Mouse (Mus musculus) regulatory T cell (primary cell): ENCODE measurements around the gene Hoxc11.

ENCODE experiments used
- in situ Hi-C: fragments of 300-600 bp; cut with MboI, MseI; formaldehyde crosslinking; loops from one replicate; pipeline ENCODE4 v1.15.1; 2025; ENCODE audit warnings: high pct_unique_total_duplicates

Hoxc11 gene

DNA sequence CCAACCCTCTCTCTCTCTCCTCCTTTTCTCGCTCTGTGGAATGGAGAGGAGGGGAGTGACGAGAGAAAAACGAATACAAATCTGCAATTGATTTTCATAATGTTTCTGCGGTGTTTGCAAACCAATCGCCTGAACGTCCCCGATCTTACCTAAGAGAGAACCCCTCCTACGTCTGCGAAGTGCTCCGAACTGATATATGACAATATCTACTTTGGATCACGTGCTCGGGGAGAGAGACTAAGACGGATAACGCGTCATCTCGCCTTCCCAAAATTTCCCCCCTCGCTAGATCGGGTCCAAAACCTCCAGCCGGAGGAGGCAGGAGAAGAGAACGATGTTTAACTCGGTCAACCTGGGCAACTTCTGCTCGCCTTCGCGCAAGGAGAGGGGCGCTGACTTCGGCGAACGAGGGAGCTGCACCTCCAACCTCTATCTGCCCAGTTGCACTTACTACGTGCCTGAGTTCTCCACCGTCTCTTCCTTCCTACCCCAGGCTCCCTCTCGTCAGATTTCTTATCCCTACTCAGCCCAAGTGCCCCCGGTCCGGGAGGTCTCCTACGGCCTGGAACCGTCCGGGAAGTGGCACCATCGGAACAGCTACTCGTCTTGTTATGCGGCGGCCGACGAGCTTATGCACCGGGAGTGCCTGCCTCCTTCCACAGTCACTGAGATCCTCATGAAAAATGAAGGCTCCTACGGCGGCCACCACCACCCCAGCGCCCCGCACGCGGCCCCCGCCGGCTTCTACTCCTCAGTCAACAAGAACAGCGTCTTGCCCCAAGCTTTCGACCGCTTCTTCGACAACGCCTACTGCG, at the start of gene Hoxc11:
TSS of gene Hoxc11 (plus strand) at position 236 of the 815 bp plus-strand sequence.
- in situ Hi-C loops: no loop called here

DNA sequence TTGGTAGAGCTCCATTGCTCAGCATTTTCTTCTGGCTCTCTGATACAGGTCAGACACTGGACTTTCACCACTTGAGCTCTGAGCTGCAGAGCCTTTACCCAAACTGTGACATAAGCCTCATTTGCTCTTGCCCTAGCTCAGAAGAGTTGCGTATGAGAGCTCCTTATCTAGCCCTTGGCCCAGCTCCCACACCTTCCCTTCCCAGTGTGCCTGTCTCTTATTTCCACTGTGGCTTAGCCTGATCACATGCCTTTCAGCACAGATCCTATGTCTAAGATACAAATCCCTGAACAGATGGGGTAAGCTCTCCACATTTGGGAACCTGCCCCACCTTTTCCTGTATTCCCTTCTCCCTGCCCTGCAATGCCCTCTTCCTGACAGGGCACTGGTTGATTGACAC, 49.3 kb upstream of the Hoxc11 start:
- in situ Hi-C loops: no loop called here

DNA sequence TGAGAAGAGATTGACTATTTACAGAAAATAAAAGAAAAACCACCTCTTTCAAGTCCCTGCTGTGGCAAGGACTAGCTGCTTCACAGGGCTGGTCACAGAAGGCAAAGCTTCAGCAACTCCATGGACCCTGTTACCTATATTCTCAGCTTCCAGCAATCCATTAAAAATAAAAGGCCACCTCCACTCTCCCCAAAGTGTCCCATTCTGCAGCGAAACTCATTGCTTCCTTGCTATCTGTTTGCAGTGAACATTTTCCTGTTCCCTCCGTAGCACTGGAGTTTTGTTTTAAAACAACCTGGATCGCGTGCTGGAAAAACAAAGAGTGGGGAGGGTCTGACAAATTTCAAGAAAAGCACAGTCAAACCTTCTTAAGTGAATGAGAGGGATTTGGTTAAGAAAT, 44.7 kb upstream of the Hoxc11 start:
- in situ Hi-C loops: no loop called here

DNA sequence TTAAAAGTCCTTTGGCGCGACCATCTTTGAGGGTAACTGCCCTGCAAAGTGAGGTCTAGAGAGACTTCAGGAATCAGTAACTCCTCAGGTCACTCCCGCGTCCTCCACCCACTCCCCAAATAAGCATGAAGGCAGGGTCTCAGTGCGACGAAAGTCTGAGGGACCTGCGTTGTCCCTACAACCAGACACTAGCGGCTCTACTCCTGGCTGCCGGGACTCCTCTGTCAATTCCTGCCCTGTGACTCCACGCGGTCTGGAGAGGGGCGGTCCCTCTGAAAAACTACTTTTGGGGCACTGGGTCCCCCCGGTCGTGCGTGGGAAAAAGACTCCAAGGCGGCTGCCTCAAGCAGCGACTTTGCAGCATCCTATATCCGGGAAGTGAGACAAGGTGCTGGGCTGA, 44.2 kb upstream of the Hoxc11 start:
- in situ Hi-C loops: no loop called here

DNA sequence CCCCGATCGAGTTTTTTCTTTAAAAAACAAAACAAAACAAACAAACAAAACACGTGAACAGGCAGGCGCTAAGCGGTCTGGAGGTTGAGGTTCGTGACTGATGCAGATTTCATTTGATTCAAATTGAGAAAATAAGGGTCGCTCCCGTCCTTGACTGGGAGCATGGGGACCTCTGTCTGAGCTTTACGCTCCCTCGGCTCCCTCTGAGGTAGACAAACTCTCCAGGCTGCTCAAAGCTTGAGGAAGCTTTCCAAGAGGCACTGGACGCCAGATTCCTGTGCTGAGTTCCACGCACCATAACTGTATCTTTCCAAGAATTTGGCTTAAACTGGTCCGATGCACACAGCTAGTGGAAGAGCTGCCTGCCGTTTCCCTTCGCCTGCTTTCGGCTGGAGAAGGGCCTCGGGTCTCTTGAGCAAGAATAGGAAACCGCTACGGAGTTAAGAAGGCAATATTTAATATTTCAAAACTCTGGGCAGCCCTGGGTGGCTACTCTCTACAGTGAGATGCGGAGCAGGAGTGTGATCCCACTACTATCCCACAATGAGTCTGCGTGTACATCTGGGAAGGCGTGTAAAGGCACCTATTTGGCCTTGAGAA, 43.6 kb upstream of the Hoxc11 start:
- in situ Hi-C loops: no loop called here

DNA sequence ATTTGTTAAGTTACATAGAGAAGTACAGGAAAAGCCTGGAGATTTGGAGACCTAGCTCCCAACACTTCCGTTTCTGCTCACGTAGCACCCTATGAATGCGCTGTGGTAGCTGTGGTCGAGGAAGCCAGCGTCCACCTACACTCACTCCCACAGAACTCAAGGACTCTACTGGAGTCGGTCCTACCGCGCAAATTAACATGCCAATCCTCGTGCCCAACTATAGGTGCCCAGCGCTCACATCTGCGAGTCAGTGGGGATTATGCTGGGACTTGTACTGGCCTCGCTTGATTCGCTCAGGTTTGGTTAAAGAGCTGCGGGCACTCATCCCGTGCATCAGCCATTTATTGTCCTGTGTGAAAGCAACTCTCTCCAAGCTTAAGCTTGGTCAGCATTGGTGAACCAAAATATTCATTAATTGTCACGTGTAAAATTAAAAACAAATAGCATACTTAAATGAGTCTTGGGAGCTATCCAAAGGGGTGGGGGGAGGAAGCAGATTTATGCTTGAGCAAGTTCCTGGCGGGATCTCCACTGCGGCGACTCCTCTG, 41.1 kb upstream of the Hoxc11 start:
- in situ Hi-C loops: no loop called here

DNA sequence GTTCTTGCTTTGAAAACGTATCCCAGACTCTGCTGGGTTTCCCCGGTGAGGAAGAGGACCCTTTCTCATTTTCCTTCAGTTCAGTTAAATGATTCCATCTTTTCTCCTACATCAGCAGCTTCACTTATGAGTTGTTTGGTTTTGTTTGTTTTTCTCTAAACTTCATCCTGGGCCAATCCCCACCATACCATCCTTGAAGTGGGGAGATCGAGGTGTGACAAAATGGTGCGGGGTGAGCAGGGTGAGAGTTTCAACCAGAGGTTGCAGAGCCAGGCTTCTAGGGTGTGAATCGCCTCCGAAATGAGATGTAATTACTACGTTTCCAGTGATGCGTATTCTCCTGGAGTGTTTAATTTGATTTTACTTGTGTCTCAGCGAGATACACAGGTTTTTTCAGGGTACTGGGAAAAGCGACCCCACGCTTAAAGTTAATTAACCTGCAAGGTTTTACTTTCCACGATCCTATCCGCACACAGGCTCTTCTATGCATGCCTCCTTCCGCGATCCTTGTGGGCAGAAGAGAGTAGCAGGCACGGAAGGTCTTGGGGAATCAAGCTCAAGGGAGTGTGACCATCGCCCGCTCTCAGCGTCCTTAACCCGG, 36.2 kb upstream of the Hoxc11 start:
- in situ Hi-C loops: no loop called here

DNA sequence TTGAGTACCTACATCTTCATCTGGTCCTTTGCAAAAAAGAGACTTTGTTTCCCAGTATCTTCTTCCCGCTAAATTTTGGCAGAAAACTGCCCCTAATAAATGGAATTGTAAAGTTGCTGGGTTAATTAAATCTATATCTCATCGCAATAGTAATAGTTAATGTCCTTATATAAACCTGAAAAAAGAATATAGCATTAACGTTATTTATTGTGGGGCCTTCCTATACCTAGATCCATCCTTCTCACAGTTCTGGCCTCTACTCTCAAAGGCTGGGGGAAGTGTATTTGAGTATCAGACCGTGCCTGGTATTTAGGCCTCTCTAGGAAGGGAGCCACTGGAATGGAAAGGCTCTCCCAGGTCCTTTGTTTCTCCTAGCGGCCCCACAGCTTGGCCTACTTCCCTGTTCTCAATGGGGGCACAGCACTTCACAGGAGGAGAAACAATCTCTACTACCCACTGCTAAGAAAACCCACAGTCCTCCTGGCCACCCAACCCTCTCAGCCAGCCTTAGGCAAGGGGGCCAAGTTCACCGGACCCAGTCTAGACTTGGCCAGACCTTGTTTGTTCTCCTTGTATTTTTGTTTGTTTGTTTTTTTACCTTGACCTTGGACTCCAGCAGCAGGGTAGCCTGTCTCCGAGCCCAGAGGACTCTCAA, 35.5 kb upstream of the Hoxc11 start:
- in situ Hi-C loops: no loop called here

DNA sequence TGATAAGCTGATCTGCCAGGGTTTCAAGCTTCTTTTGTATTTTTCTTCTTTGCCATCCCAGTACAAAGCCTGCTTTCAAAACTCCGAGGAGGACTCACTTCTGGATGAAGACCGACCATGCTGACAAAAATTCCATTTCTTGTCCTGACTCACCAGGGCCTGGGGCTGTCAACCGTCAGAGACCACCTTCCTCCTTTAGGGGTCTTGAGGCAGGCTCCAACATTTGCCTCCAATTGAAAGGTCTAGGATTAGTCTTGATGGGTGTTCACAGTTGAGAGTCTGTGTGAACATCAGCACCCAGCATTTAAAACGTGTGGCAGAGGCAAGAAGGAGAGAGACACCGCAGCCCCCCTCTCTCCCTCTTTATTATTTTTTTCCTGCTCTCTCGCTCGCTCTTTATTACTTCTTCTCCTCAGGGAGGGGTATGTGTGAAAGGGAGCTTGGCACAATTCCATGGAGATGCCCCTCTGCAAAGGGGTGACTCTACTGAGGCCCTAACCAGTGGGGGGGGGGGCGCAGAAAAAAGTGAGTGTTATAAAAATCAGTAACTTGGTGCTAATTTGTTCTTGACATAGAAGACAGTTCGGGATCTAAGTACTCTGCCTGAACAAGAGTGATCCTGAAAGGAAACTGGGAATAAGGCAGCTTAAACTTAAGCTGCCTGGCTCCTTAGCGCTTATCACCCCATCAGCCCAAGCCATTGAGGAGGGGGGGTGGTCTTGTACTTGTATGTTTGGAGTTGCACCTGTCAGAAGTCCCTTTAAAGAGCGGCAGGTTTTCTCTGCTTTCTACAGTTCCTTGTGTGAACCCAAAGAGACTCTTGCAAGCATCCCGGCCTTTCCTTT, 34.7 kb upstream of the Hoxc11 start:
- in situ Hi-C loops: no loop called here

DNA sequence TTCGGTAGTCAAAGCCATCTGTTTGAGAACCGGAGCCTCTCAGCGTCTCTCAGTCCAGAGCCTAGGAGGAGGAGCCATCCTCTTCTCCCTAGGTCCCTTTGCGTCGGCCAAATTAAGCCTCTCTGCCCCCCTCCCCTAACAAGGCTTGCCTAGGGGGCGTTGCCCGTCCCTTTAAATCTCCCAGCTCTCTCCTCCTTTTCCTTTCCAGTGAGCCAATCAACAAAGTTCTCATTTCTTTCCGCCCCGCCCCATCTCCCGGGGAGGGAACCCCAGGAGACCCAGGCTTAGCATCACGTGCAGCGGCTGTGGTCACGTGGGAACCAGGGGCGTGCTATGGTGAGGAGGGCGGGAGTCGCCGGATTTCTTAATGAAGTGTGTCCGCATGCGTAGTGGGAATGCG, 33.6 kb upstream of the Hoxc11 start:
- in situ Hi-C loops: no loop called here

DNA sequence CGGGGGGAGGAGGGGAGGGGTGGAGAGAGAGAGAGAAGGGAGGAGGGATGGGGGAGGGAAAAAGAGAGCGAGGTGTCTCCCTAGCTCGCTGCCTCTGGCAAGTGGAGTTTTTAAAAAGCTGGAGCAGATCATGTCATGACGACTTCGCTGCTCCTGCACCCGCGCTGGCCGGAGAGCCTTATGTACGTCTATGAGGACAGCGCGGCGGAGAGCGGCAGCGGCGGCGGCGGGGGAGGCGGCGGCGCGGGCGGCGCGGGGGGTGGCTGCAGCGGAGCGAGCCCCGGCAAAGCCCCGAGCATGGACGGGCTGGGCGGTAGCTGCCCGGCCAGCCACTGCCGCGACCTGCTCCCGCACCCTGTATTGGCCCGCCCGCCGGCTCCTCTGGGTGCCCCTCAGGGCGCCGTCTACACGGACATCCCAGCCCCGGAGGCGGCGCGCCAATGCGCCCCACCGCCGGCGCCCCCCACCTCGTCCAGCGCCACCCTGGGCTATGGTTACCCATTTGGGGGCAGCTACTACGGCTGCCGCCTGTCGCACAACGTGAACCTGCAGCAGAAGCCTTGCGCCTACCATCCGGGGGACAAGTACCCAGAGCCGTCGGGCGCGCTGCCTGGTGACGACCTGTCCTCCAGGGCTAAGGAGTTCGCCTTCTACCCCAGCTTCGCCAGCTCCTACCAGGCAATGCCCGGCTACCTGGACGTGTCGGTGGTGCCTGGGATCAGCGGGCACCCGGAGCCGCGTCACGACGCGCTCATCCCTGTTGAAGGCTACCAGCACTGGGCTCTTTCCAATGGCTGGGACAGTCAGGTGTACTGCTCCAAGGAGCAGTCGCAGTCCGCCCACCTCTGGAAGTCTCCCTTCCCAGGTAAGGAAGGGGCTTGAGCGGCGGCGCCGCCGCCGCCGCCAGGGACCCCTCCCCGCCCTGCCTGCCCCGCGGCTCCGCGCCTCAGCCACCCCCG, 32.9 kb upstream of the Hoxc11 start, which contains the start of gene Hoxc13:
TSS of gene Hoxc13 (plus strand) at position 51 of the 959 bp plus-strand sequence.
- in situ Hi-C loops: no loop called here

DNA sequence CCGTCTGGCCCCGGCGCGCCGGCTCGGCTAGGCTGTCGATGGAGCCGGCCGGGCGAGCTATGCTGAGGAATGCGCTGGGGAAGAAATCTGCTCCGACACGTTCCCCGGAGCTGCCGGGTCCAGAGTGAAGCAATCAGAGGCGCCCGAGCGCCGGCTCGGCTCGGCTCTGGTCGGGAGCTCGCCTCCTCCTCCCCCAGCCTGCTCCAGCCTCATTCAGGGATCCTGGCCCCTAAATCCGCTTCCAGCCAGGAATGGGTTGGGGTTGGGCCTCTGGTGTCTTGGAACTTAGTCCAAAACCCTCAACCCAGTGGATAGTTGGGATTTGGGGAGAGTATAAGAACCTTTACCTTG, 32.2 kb upstream of the Hoxc11 start:
- in situ Hi-C loops: no loop called here

DNA sequence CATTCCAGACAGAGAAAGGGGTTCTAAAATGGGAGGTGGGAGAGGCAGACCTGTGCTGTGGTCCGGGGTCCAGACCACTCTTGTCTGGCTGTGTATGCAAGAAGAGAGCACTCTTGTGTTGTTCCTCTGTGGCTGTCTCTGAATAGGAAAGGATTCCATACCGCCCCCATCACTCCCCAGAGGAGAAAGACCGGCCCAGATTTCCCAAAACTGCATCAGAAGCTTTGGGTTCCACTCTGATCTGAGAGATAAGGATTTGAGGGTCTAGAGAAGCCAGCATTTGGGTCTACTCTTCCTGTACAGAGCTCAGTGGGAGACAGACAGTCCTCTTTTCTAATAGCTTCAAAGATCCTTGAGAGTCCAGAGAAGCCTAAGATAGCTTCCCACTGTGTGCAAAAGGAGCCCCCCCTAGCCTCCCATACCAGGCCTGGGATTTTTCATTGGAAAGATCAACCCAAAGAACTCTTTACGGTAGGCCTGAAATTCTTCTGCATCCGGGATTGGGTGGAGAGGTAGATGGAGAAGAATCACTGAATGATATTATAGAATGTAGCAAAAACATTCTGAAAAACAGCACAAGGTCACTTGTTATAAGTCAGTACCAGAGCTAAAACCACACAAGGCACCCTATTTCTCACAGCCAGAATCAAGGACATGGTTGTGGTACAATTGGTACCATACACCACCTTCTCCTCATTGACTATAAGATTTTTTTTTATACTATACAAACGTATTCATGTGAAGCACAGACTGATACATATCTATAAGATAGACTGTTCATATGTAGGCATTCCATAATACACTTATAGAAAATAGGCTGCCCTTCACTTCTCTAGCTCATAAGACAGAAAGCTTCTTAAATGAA, 31.4 kb upstream of the Hoxc11 start:
- in situ Hi-C loops: no loop called here

DNA sequence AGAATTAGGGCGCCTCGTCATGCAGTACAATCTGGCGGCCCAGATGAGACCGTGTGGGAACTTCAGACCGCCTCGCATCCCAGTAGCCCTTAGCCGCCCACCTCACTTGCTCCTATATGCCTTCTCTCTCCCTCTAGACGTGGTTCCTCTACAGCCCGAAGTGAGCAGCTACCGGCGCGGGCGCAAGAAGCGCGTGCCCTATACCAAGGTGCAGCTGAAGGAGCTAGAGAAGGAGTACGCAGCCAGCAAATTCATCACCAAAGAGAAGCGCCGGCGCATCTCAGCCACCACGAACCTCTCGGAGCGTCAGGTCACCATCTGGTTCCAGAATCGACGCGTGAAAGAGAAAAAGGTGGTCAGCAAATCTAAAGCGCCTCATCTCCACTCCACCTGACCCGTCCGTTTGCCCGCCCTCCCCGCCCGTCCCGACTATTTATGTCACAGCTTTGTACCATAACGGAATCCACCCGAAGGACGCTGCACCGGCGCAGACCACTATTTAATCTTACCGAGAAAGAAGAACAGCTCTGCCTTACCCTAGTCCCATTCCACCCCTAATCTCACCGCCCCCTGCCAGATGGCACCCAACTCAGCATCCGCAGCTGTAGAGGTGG, 27.1 kb upstream of the Hoxc11 start:
- in situ Hi-C loops: no loop called here

DNA sequence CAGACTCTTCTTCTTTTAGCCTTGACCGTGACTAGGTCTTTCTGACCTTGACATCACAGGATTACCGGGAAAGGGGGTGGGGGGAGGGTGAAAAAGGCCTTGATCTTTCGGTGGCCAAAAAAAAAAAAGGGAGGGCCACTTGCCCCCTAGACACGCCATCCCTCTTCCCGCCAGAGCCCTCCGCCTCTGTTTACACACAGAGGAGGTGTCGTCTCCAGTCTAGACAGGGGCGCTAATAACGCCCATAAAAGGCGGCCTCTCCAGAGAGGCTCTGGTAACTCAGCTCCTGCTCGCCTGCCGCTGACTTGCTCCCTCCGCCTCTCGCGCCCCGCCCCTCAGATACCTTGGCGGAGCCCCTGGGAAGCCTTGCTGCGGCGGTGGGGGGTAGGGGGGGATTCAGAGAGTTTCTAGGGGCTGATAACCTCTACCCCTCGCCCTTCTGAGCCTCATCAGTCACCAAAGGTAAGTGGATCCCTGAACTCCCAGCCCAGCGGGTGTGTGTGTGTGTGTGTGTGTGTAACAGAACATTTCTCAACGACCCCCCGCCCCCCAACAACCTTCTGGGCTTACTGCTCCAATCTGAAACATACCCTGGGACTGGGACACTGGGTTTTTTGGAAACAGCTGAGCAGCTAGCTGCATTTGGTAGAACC, 22.4 kb upstream of the Hoxc11 start:
- in situ Hi-C loops: no loop called here

DNA sequence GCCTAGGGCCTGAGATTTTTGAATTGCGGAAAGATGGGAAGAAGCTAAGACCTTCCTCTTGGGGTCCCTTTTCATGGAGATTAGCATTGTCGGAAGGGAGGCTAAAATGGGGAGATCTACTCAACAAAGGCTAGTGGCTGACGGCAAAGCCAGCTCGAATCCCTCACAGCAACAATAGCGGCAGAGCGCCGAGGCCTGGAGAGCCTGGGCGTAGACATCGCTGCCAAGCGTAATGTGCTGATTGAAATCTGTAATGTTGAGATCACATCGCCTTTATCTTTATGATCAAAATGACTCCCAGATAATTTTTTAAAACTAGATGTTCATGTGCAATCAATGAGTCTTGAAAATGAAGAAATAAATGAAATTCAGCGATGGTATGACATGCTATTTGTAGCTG, 19.8 kb upstream of the Hoxc11 start:
- in situ Hi-C loops: no loop called here

DNA sequence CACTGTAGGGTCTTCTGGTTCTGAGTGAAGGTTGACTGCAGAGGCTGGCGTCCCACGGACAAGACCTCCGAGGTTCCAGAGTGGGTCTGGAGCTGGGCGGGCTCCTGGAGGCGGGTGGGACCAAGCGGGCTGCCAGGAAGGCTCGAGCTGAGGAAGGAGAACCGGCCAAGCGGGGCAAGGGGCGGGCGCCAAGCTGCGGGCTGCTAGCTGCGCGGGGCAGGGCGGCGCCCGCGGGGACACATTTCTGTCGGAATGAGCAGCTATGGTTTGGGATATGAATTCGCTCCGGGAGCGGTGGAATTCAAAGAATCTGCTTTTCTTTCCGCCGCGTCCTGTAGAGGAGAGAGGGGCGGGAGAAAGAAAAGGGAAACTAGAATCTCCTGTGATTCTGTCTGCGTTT, 19.3 kb upstream of the Hoxc11 start:
- in situ Hi-C loops: no loop called here

DNA sequence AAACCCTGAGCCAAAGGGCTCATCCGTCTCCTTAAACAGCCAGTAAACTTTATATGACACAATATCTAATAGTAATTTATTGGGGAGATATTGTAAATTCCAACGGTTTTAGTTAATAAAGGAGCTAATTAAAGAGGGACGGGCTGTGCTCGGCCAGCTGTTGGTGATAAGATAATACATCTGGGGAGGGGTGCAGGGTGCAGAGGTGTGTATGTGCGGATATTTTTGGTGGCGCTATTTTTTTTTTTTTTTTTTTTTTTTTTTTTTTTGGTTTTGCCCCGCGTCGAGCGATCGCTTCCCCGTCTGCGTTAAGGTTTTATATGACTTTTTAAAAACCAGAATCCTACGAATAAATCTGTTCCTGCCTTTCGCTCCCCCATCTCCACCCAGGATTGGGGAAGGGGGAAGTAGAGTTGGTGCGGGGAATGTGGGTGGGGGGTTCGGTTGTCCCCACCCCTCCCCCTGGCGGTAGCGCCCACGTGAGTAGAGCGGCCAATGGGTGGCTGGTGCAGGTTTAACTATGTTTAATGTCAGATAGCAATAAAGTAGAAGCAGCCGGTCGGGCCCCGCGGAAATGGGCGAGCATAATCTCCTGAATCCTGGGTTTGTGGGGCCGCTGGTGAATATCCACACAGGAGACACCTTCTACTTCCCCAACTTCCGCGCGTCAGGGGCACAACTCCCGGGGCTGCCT, 17.8 kb upstream of the Hoxc11 start, which contains the start of gene Hoxc12:
TSS of gene Hoxc12 (plus strand) at position 479 of the 694 bp plus-strand sequence.
- in situ Hi-C loops: no loop called here
